Mouse (Mus musculus) midbrain, embryonic 10.5 days (tissue): ENCODE data around the gene 4933421I07Rik. TPM values are rescaled to one million over a fixed set of nuclear protein-coding genes. Genes with fewer than 3 reads are reported as not detected.

Experiments used
- DNase-seq: peaks from one replicate; pipeline ENCODE4 v3.0.0-alpha.2; 2017; ENCODE audit warnings: low spot score
- H3K27ac ChIP-seq: fragments of 300-500 bp; sonication (generic); replicated peaks from 2 replicates; pipeline ENCODE4 v1.5.1; 2016; ENCODE audit warnings: mild to moderate bottlenecking
- H3K27me3 ChIP-seq: fragments of 300-500 bp; sonication (generic); 2 replicates; pipeline ENCODE4 v1.6.1; 2016; ENCODE audit warnings: low read depth, mild to moderate bottlenecking; ENCODE audit not compliant: poor library complexity, severe bottlenecking
- H3K36me3 ChIP-seq: fragments of 300-500 bp; sonication (generic); 2 replicates; pipeline ENCODE4 v1.6.1; 2016; ENCODE audit warnings: mild to moderate bottlenecking, moderate library complexity
- H3K4me1 ChIP-seq: fragments of 300-500 bp; sonication (generic); 2 replicates; pipeline ENCODE4 v1.6.1; 2016
- H3K4me3 ChIP-seq: fragments of 300-500 bp; sonication (generic); 2 replicates; pipeline ENCODE4 v1.5.1; 2016; ENCODE audit warnings: mild to moderate bottlenecking, moderate library complexity
- H3K9me3 ChIP-seq: fragments of 300-500 bp; sonication (generic); replicated peaks from 2 replicates; pipeline ENCODE4 v1.6.1; 2016; ENCODE audit warnings: mild to moderate bottlenecking
- WGBS: fragments of 180-500 bp; shearing (Covaris S2); methylation state at CpG from one replicate; pipeline ENCODE4 v1.1.7; 2016; 5-methylcytosine and 5-hydroxymethylcytosine counted together
- polyA plus RNA-seq: library from polyadenylated mRNA; unstranded; fragments of >200 nt; fragmentation: Nextera tagmentation; extraction: Ambion mirVana; gene quantifications from 2 replicates; pipeline ENCODE4 v1.2.1, GENCODE M21; 2016

Gene 4933421I07Rik
- polyA plus RNA-seq: not detected in 2 replicates

DNA sequence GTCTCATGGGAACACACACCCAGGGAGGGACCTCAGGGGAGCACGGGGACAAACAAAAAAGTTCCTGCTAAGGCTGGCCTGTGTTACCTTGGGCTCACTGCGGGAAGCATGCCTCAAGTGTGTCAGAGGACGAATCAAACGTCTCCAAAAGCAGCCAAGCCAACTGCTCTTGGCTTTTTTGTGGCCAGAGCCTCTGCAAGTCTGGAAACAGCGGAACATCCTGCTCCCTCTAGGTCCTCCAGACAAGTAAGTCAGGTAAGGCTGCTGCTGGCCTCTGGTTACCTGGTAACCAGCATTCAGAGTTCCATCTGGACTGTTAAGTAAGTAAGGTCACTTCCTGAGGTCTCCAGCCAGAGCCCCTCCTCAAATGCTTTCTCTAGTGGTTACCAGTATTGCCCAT lies at the start of gene 4933421I07Rik:
TSS of gene 4933421I07Rik (minus strand) at position 271 of the 400 bp plus-strand sequence.
- H3K36me3 ChIP-seq: no peaks in the 10 kb centered on the region
- H3K27ac ChIP-seq: no peak within 1 kb of the TSS
- WGBS: 76% methylated on average over 5 of the region's 5 CpGs
- H3K27me3 ChIP-seq: no peaks in the 10 kb centered on the region
- peaks cover 90% of the 10 kb centered on the region for H3K9me3 ChIP-seq
- H3K4me1 ChIP-seq: no peaks in the 10 kb centered on the region
- H3K4me3 ChIP-seq: no peak within 1 kb of the TSS
- no peak for DNase-seq

DNA sequence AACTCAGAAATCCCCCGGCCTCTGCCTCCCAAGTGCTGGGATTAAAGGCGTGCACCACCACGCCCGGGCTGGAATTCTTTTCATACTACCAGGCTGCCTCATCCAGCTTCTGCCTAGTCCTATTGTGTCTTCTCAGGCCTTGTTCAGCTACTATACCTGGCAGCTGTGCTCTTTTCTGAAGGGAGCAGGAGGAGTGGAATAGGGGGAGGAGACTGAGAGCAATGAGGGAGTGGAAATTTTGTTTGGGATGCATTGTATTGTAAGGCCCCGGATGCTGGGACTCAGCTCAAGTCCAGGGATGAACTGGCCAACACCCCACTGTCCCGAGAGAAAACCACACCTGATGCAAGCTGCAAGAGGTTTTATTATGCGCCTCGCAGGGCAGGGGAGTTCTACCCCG lies 49.4 kb upstream of the 4933421I07Rik start:
- DNase-seq: no peak
- Histone ChIP-seq H3K36me3 (peaks cover 86% of the 10 kb centered on the region), H3K27me3 (no peaks in the 10 kb centered on the region), H3K27ac (no peak overlapping the region), H3K4me1 (no peaks in the 10 kb centered on the region), H3K9me3 (peaks cover 75% of the 10 kb centered on the region), H3K4me3 (no peak overlapping the region)
- 90% methylated on average over 9 of the region's 9 CpGs for WGBS

DNA sequence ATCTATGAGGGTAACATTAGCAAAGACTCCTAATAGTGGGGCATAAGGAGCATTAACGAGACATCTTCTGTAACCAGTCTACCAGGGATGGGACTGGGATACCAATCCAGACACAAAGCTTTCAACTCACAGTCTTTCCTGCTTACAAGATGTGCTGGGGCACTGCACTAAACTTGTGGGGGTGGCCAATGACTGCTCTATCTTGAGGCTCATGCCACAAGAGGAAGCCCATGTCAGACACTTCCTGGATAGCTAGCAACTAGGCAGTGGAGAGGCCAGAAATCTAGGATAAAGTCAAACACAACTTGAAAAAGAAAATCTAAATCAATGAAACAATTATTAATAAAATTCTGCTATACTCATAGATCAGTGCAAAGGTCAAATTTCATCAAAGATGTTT lies 48.3 kb upstream of the 4933421I07Rik start:
- WGBS: 94% methylated on average over 1 of the region's 1 CpGs
- no peak overlapping the region for H3K27ac ChIP-seq
- no peaks in the 10 kb centered on the region for H3K27me3 ChIP-seq
- DNase-seq: no peak
- H3K9me3 ChIP-seq: peaks cover 74% of the 10 kb centered on the region
- H3K36me3 ChIP-seq: peaks cover 74% of the 10 kb centered on the region
- H3K4me3 ChIP-seq: no peak overlapping the region
- H3K4me1 ChIP-seq: no peaks in the 10 kb centered on the region

DNA sequence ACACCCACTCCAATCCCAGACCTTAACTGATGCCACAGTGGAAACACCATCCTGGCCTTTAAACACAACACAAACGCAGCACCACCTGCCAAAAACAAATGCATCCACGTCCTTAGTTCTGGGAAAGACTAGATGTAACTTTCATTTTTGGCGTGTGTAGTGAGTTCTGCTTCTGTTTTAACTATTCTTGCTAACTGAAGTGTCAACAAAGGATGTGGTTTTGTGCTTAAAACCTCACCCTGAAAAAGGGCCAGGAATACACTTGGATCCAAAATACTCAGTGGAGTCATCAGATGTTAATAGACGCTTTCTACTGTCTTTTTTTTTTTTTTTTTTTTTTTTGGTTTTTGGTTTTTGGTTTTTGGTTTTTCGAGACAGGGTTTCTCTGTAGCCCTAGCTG lies 42.9 kb upstream of the 4933421I07Rik start:
- no peak overlapping the region for H3K4me3 ChIP-seq
- peaks cover 71% of the 10 kb centered on the region for H3K36me3 ChIP-seq
- H3K4me1 ChIP-seq: no peaks in the 10 kb centered on the region
- no peak overlapping the region for H3K27ac ChIP-seq
- 91% methylated on average over 5 of the region's 5 CpGs for WGBS
- no peak for DNase-seq
- peaks cover 57% of the 10 kb centered on the region for H3K9me3 ChIP-seq
- no peaks in the 10 kb centered on the region for H3K27me3 ChIP-seq

DNA sequence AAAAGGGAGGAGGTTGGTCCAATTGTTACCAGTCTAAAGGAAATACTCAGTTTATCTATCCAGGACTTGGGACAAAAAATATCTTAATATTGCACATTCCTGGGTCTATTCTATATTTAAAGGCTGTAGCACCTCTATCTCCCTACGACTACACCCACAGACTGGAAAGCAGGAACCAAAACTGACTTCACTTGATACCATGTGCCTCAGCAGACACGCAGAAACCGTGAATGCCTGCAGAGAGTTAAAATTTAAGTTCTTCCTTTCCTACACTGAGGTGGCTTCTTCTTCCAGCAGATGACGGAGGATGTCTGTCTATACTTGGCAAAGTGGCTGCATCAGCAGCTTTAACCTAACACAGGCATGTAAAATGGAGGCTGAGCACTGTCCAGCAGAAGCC lies 42.4 kb upstream of the 4933421I07Rik start:
- Histone ChIP-seq H3K36me3 (peaks cover 71% of the 10 kb centered on the region), H3K4me1 (no peaks in the 10 kb centered on the region), H3K4me3 (no peak overlapping the region), H3K9me3 (peaks cover 54% of the 10 kb centered on the region), H3K27ac (no peak overlapping the region), H3K27me3 (no peaks in the 10 kb centered on the region)
- WGBS: 97% methylated on average over 4 of the region's 4 CpGs
- no peak for DNase-seq

DNA sequence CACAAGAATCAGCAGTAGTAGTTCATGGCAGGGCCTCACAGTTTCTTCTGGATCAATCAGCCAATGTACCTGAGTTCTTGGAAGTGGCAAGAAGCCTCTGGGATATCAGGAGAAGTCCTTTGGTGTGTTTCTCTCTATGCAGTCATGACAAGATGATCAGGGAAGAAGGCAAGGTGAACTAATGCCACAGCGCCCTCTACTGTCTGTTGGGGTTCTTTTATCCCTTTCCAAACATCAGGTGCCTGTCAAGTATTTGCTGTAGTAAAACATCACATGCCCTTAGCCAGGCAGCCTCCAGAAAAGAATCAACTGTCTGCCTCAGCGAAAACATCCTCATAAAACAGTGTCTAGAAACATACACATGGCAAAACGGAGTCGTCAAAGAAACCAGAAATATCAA lies 6.7 kb upstream of the 4933421I07Rik start:
- Histone ChIP-seq H3K4me1 (no peaks in the 10 kb centered on the region), H3K27ac (no peak overlapping the region), H3K4me3 (no peak overlapping the region), H3K36me3 (no peaks in the 10 kb centered on the region), H3K27me3 (no peaks in the 10 kb centered on the region), H3K9me3 (peaks cover 61% of the 10 kb centered on the region)
- no peak for DNase-seq
- 66% methylated on average over 4 of the region's 4 CpGs for WGBS

DNA sequence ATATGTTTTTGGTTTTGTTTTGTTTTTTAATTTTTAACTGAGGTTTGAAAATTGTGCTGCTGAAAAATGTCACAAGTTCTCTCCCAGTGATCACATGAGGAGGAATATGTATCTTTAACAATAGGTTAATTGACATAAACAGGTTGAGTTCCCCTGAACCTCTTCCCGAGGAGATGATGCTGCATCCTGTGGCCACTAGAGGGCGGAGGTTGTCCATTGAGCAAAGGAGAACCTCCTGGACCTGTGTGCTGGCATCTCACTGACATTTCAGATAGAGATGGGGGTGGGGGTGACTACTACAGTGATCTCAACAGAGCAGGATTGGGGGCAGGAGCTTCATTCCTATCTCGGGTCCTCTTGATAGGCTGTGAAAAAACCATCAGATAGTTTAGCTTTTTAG lies 2.7 kb upstream of the 4933421I07Rik start:
- Histone ChIP-seq H3K27me3 (no peaks in the 10 kb centered on the region), H3K9me3 (peaks cover 91% of the 10 kb centered on the region), H3K4me3 (no peak overlapping the region), H3K4me1 (no peaks in the 10 kb centered on the region), H3K36me3 (no peaks in the 10 kb centered on the region), H3K27ac (no peak overlapping the region)
- no peak for DNase-seq
- WGBS: 42% methylated on average over 3 of the region's 3 CpGs

DNA sequence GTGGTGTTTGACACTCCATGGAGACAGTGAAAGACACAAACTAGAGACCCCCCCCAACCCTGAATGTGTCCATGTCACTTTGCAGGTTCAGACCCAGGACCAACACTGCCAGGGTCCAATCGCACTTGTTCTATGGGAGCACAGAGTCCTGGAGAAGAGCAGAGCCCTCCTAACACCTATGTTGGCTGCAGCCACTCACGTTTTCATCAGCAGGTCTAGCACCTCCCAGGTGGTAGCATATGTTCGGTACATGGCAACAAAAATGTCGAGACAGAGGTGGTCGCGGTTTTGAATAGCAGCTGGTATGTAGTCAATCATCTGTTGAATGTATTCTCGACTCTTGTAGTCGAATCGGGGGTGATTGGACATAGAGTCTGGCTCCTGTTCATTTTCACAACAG lies 568 bp downstream of the 4933421I07Rik start:
- Histone ChIP-seq H3K4me3 (no peak overlapping the region), H3K27ac (no peak overlapping the region), H3K9me3 (peaks cover 90% of the 10 kb centered on the region), H3K27me3 (no peaks in the 10 kb centered on the region), H3K36me3 (no peaks in the 10 kb centered on the region), H3K4me1 (no peaks in the 10 kb centered on the region)
- 89% methylated on average over 9 of the region's 9 CpGs for WGBS
- no peak for DNase-seq

Other genes starting within 250 kb of the 4933421I07Rik start
- not detected in 2 replicates for gene Vmn2r61, start 188.1 kb downstream of the 4933421I07Rik start, polyA plus RNA-seq
- 11.7 and 11.8 TPM in 2 replicates for gene Zfp141, start 57.6 kb upstream of the 4933421I07Rik start, polyA plus RNA-seq
- gene Gm21028, start 130.5 kb upstream of the 4933421I07Rik start, polyA plus RNA-seq: not detected in 2 replicates
- gene Zfp977, start 144.4 kb upstream of the 4933421I07Rik start, polyA plus RNA-seq: 1.0 and 1.3 TPM in 2 replicates
- gene Zfp976, start 194.5 kb upstream of the 4933421I07Rik start, polyA plus RNA-seq: 2.7 and 2.9 TPM in 2 replicates
- 7.2 and 8.1 TPM in 2 replicates for gene Zfp975, start 244.6 kb upstream of the 4933421I07Rik start, polyA plus RNA-seq